Mouse (Mus musculus): Measurements from ENCODE around the gene Tbc1d22a.
A peak's percentile ranks its signal among the peaks of the same experiment; 100 is the strongest.

Tbc1d22a gene

GRCm38 (mm10) chr15:86513336-86513735, 299.1 kb downstream of the Tbc1d22a start:
- no peak for DNase-seq

- DNase-seq: no peak
Observed at GRCm38 (mm10) chr15:86520201-86520600, 305.9 kb downstream of the Tbc1d22a start.

- DNase-seq: peak; percentile 30
Observed at GRCm38 (mm10) chr15:86535356-86535755, 321.1 kb downstream of the Tbc1d22a start.

- DNase-seq: no peak
Observed at GRCm38 (mm10) chr15:86542371-86542770, 328.1 kb downstream of the Tbc1d22a start.

GRCm38 (mm10) chr15:86544122-86544795, 330.0 kb downstream of the Tbc1d22a start:
- no peak for DNase-seq

Measured in cerebellum, adult 11-12 months (tissue).